Mouse (Mus musculus) testis, postnatal 14 days (tissue): Measurements from ENCODE around the gene Mov10.
"Not testable (repeated sequence)": the region's sequence is repeated elsewhere in the genome, so short reads cannot be mapped to it uniquely, and the experiment has no call there.

ENCODE experiments used
- DNase-seq: peaks from one replicate; pipeline ENCODE4 v3.0.0; 2021; ENCODE audit warnings: low spot score

Gene Mov10

GRCm38 (mm10) chr3:104817991-104818748 is at the start of gene Mov10:
Gene Mov10 (minus strand): TSS chr3:104818563.
- peak; percentile 89 for DNase-seq

DNA sequence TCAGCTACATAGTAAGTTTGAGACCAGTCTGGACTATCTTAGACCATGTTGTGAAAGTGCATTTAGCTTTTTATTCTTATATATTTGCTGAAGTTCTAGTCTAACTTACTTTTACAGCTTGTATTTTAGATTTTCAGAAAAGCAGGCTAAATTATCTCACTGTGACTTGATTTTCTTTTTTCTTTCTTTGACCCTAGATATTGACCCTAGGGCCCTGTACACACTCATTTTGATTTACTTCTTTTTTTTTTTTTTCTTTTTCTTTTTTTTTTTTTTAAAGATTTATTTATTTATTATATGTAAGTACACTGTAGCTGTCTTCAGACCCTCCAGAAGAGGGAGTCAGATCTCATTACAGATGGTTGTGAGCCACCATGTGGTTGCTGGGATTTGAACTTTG is 48.3 kb upstream of the Mov10 start:
- DNase-seq, result not testable (repeated sequence)

- DNase-seq, result no peak
These were observed 47.0 kb upstream of the Mov10 start for GRCm38 (mm10) chr3:104865341-104865788.

DNA sequence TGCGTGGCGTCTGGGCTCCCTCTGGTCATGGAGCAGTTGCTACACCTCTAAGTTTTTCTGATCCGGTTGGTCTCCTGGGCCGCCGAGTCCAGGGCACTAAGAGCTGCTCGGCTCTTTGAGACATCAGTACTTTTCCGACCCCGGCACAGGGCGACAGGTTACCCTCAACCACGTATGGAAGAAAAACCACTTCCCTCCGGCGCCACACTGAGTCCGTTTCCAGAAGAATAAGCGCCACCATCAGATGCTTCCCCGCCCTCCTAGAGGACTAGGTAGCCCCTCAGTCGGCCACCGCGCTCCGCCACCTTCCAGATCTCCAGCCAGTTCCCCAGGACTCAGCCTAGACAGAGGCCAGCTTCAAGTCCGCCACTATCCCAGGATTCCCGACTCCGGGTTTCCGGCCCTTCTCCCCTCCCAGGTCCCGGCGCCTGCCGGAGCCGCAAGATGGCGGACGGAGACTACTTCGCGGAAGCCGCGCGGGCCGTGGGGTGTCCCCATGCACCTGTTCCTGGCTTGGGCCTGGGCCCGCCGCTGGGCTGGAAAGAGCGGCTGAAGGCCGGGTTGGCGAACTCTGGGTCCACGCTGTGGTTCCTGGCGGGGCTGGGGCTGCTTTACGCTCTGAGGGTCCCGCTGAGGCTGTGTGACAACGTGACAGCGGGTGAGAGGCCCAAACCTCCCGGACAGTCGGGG is 46.4 kb upstream of the Mov10 start:
- peak; percentile 94 for DNase-seq

DNA sequence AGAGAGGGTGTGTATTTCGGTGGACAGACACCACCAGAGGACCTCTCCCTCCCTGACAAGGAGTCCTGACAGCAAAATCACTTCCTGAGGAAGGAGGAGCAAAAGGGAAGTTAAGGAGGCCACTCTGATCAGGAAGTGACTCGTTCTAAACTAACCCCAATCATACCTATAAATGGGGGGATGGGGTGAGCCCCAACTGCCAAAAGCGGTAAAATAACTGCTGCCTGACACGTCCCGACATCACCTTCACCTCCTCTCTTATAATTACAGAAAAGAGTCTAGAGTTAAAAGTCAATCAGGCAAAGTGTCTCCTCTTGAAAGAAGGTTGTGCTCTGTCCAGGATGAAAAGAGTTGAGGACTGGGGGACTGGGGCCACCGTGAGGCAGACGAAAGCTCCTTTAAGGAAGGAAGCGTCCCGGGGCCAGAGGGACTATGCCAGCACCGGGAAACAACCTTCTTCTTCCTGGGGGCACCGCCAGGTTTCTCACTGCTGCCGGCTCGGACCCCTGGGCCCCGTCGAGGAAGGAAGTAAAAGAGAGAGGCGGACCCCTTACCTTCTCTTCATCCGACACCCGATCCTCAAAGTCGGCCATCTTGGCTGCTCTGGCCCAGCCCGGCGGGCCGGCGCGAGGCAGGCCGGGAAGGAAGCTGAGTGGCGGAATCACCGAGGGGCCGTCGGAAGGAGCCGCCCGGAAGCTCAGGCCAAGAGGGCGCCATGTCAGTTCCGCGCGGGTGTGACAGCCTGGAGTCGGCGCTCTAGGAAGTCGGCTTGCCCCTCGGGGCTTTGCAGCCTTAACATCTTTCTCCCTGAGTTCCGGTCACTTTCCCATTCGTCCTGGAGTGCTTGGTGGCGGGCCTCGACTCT is 45.7 kb upstream of the Mov10 start, which contains the start of the genes St7l and Capza1:
TSS of gene St7l (plus strand) at position 220 of the 865 bp plus-strand sequence.
TSS of gene Capza1 (minus strand) at position 720 of the 865 bp plus-strand sequence.
- peak; percentile 93 for DNase-seq

- no peak for DNase-seq
These were observed 40.2 kb upstream of the Mov10 start for GRCm38 (mm10) chr3:104858560-104858959.

DNA sequence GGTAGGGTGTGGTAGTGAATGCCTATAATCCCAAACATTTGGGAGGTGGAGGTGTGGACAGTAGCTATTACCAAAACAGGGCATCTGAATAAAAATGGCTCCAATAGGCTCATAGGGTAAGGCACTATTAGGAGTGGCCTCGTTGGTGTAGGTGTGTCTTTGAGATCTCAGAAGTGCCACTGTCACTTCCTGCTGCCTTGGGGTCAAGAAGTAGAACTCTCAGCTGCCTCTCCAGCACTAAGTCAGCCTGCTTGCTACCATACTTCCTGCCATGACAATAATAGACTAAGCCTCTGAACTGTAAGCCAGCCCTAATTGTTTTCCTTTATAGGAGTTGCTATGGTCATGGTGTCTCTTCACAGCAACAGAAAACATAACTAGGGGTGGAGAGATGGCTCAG is 37.7 kb upstream of the Mov10 start:
- no peak for DNase-seq

GRCm38 (mm10) chr3:104854866-104855265 is 36.5 kb upstream of the Mov10 start:
- DNase-seq, result no peak

DNA sequence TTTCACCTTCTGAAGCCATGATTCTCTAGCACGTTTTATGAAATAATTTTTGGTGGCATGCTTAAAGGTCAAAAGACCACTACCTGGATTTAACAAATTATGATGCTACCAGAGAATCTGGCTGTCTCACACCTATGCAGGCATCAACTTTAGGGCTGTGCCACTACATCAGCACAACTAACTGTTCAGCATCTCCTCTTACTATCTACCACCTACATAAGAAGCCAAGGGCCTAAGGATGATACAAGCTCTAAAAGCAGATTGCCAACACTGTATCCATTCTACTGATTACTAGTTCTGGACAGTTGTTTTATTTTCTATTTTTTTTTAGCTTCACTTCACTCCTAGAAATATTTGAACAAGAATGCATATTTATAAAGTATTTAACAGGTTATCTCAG is 36.1 kb upstream of the Mov10 start:
- no peak for DNase-seq

DNA sequence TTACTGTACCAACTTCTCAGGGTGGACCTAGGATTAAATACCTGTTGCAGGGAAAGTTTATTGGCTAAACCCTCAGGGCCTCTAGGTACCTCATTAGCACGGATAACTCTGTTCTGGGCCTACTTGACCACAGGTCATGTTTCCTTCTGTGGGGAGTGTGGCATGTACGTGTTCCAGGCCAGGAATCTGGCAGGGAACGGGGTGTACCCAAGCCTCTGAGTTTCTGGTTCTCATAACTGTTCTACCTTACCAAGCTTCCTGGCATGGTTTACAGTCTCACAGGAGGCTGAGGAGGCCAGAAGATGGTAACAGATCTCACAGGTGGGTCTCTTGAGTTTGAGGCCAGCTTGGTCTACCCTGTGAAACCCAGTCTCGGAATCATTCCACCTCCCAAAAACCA is 28.2 kb upstream of the Mov10 start:
- no peak for DNase-seq

GRCm38 (mm10) chr3:104841049-104841448 is 22.7 kb upstream of the Mov10 start:
- no peak for DNase-seq

DNA sequence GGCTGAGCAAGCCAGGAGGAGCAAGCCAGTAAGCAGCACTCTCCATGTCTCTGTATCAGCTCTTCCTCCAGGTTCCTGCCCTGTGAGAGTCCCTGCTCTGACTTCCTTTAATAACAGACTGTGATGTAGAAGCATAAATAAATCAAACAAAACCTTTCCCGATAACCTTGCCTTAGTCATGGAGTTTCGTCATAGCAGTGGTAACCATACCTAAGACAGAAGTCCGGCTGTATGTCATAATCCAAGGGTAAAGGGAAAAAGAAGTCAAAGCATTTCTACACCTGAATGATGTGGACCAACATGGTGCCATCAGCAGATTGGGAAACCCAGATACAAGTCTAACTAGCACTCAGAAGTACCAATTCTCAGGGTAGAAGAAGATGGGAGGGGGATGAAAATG is 17.4 kb upstream of the Mov10 start:
- DNase-seq, result no peak

DNA sequence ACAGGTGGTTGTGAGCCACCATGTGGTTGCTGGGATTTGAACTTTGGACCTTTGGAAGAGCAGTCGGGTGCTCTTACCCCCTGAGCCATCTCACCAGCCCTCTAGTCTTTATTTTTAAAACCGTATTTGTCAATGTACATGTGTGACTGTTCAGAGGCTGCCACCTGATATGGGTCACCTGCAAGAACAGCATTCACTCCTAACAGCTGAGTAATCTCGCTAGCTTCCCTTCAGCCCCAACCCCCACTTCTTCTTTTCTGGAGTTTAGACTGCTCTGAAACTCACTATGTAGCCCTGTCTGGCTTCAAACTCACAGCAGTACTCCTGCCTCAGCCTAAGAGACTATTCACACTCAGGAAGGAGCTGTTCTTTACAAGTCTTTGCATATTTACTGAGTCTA is 4.0 kb upstream of the Mov10 start:
- DNase-seq, result no peak

DNA sequence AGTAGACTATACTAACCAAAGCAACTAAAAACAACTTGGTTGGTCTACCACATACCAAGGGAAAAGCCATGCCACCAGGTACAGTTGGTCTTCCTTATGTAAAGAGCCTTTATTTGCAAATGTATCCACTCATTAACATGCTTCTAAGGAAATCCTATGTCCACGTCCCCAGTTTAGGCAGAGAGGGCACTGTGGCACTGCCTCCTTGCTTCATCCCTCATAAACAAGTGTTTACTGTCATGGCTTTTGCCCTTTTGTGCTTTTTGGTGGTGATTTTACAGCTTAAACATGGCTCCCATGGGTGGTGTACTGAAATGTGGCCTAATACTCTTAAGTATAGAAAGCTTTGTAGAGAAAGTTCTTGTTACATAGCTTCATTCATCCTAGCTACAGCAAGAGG is 2.1 kb upstream of the Mov10 start:
- no peak for DNase-seq

- no peak for DNase-seq
These were observed 379 bp upstream of the Mov10 start for GRCm38 (mm10) chr3:104818749-104819134.

DNA sequence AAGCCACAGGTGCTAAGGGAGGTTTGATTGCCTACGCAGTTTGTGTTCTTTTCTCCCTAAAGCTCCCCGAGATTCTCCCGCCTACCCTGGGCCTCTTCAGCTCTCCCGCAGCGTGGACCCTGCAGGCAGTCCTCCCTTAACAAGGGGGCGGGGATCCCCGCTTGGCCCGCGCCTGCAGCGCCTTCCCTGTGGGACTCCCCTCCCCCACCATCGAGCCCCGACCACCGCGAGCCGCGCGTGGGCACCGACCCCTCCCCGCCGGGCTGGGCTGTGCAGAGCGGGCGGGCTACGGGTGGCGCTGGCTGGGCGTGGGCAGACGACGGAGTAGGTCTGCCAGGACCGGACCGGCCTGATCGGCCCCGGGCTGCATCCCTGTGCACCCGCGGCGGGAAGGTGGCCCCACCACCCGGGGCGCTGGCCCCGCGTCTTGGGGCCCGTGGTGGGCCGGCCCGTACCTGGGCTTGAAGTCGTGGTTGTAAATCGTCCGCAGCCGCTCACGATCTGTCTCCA is 827 bp downstream of the Mov10 start:
- peak; percentile 81 for DNase-seq

DNA sequence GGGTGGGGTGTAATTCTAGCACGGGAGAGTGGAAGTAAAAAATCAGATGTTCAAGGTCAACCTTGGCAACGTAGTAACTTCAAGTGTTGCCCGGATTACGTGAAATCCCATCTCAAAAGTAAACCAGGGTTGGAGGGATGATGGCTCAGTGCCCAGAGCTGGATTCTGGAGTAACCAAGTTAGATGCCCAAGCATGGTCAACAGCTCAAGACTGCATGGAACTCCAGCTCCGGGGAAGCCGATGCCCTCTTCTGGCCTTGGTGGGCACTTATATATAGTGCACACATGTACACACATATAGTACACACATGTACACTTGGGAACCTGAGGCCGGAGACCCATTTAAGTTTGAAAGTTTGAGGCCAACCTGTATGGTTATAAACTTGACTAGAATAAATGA is 2.2 kb downstream of the Mov10 start:
- no peak for DNase-seq

DNA sequence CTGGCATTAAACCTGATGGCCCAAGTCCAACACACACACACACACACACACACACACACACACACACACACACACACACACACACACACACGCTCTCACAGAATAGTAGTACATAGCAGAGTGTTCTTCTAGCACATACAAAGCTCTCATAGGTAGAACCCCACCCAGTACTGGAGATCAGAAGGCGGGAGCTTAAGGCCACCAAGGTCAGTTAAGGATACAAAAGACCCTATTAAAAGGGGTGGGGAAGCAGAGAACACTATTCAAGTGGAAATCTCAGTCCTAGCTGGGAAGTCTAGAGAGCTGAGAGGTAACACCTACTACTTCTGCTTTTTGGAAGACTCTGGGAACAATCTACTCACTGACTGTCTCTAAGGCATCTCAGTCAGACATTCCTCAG is 3.0 kb downstream of the Mov10 start:
- DNase-seq, result no peak

DNA sequence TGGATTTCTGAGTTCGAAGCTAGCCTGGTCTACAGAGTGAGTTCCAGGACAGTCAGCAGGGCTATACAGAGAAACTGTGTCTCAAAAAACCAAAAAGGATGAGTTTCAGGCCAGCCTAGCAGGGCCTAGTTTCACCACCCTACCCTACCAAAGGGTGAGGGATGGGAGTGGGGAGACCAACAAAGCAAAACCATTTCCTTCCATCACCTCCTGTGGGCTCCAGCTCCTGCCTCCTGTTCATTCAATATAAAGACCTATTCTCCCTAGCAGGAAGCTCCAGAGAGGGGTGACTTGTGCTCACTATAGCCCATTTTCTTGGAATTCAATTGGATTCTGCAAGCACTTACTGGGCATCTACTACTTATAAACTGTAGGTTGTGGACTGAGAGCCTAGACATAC is 3.6 kb downstream of the Mov10 start:
- no peak for DNase-seq

DNA sequence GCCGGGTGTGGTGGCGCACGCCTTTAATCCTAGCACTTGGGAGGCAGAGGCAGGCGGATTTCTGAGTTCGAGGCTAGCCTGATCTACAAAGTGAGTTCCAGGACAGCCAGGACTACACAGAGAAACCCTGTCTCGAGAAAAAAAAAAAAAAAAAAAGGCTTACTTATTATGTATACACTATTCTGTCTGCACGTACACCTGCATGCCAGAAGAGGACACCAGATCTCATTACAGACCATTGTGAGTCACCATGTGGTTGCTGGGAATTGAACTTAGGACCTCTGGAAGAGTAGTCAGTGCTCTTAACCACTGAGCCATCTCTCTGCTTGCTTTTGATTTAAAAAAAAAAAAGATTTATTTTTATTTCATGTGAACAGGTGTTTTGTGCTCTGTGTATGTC is 5.1 kb downstream of the Mov10 start:
- not testable (repeated sequence) for DNase-seq

GRCm38 (mm10) chr3:104812254-104812653 is 6.1 kb downstream of the Mov10 start:
- DNase-seq, result no peak

- no peak for DNase-seq
These were observed 6.6 kb downstream of the Mov10 start for GRCm38 (mm10) chr3:104811752-104812151.
